Mouse (Mus musculus): ENCODE measurements around the gene Oas1e. TPM values are rescaled to one million over a fixed set of nuclear protein-coding genes. Genes with fewer than 3 reads are reported as not detected.
A peak's percentile ranks its signal among the peaks of the same experiment; 100 is the strongest.

The Oas1e gene
- polyA plus RNA-seq, 1 experiment from 2014 or later, result 0.60 TPM

DNA sequence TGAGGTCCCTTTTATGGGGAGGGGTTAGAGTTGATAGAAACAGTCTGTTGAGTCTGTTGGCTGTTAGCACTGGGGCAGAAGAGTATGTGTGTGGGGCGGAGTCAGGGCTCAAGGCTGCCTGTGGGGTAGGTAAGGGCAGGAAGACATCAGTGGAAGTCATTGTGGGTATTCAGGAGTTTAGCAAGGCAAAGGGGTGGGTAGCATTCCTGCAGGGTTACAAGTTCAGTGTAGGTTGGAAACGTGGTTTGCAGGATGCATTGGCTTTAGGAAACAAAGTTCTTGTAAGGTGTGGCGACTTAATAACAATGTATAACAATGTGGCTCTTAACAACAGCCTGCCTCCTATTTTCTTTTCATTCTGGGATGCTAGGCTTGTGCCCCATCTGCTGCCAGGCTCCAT is 44.1 kb downstream of the Oas1e start:
- no peak overlapping the region for H3K4me3 ChIP-seq (ENCODE audit: low read depth, low read length)
- ATAC-seq (no peak), DNase-seq (ENCODE audit: low spot score) (no peak)
- H3K4me1 ChIP-seq (ENCODE audit: insufficient read depth, low read depth, low read length), result no peaks in the 10 kb centered on the region
- no peaks in the 10 kb centered on the region for H3K27me3 ChIP-seq (replicated peaks; ENCODE audit: insufficient read depth, low read length)
- no peaks in the 10 kb centered on the region for H3K9me3 ChIP-seq (ENCODE audit: low read length)
- H3K36me3 ChIP-seq (ENCODE audit: insufficient read depth, low read length), result no peaks in the 10 kb centered on the region
- TF ChIP-seq CTCF (IDR thresholded peaks at IDR 0.05), result no peak
- no peak for TF ChIP-seq EP300 (IDR thresholded peaks at IDR 0.05)
- no peak overlapping the region for H3K4me2 ChIP-seq (replicated peaks; ENCODE audit: low read depth, low read length)
- H3K9ac ChIP-seq (replicated peaks; ENCODE audit: low read depth), result no peak overlapping the region
- 63% methylated on average over 3 of the region's 3 CpGs for WGBS
- H3K27ac ChIP-seq (ENCODE audit: low read length), result no peak overlapping the region

DNA sequence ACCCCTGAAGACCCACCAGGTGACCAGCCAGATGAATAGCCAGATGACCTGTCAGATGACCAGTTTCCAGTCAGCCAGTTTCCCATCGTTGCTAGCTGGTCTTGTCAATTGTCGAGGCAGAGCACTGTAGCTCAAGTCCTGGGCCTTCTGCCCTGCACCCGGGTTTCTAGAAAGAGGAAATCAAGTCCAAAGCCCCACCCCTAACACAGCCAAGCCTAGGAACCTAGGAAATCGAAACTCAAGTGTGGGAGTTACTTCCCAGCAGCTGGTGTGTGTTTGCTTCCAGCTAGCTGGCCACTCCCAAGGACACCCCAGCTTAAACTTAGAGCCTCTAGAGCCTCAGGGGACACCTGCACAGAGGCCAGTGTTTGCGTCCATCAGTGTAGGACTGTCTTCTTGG is 45.6 kb downstream of the Oas1e start, which contains the start of gene Oas2:
TSS of gene Oas2 (minus strand) at position 166 of the 400 bp plus-strand sequence.
- H3K9me3 ChIP-seq (ENCODE audit: low read length), result no peaks in the 10 kb centered on the region
- H3K9ac ChIP-seq (replicated peaks; ENCODE audit: low read depth), result no peak within 1 kb of the TSS
- H3K36me3 ChIP-seq (ENCODE audit: insufficient read depth, low read length), result no peaks in the 10 kb centered on the region
- H3K4me3 ChIP-seq (ENCODE audit: low read depth, low read length), result no peak within 1 kb of the TSS
- H3K4me1 ChIP-seq (ENCODE audit: insufficient read depth, low read depth, low read length), result no peaks in the 10 kb centered on the region
- no peaks in the 10 kb centered on the region for H3K27me3 ChIP-seq (replicated peaks; ENCODE audit: insufficient read depth, low read length)
- H3K27ac ChIP-seq (ENCODE audit: low read length), result no peak within 1 kb of the TSS
- ATAC-seq, result peak; percentile 49; the same call in 1 of the 2 replicates
- peak within 1 kb of the TSS; percentile 8; the same call in 1 of the 2 replicates for H3K4me2 ChIP-seq (replicated peaks; ENCODE audit: low read depth, low read length)
- DNase-seq (ENCODE audit: low spot score), result peak; percentile 37
- WGBS, result 48% methylated on average over 5 of the region's 5 CpGs
- no peak for TF ChIP-seq EP300 (IDR thresholded peaks at IDR 0.05)
- TF ChIP-seq CTCF (IDR thresholded peaks at IDR 0.05), result no peak

DNA sequence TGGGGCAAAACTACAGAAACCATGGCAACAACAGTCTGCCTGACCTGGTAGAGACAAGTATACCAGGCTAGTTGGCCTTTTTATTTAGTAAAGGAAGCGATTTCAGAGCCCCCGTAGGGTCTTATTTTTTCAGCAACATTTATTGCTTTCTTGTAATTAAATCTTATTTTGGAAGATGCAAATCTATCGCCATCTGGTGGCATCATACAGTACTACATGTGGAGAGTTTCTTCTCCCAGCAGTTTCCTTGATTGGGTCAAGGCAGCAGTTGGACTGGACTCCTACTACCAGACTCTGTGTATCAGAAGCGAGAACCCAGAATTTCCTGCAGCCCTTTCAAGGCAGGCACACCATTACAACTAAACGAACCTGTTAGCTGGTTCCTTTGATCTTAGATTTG is 48.9 kb downstream of the Oas1e start:
- Histone ChIP-seq H3K27me3 (replicated peaks; ENCODE audit: insufficient read depth, low read length) (no peaks in the 10 kb centered on the region), H3K9ac (replicated peaks; ENCODE audit: low read depth) (no peak overlapping the region), H3K4me2 (replicated peaks; ENCODE audit: low read depth, low read length) (no peak overlapping the region), H3K27ac (ENCODE audit: low read length) (no peak overlapping the region), H3K4me1 (ENCODE audit: insufficient read depth, low read depth, low read length) (no peaks in the 10 kb centered on the region), H3K9me3 (ENCODE audit: low read length) (no peaks in the 10 kb centered on the region), H3K36me3 (ENCODE audit: insufficient read depth, low read length) (no peaks in the 10 kb centered on the region), H3K4me3 (ENCODE audit: low read depth, low read length) (no peak overlapping the region)
- ATAC-seq (no peak), DNase-seq (ENCODE audit: low spot score) (peak; percentile 62)
- peak; percentile 76 for TF ChIP-seq CTCF (IDR thresholded peaks at IDR 0.05)
- no peak for TF ChIP-seq EP300 (IDR thresholded peaks at IDR 0.05)
- WGBS, result 9% methylated on average over 5 of the region's 5 CpGs

DNA sequence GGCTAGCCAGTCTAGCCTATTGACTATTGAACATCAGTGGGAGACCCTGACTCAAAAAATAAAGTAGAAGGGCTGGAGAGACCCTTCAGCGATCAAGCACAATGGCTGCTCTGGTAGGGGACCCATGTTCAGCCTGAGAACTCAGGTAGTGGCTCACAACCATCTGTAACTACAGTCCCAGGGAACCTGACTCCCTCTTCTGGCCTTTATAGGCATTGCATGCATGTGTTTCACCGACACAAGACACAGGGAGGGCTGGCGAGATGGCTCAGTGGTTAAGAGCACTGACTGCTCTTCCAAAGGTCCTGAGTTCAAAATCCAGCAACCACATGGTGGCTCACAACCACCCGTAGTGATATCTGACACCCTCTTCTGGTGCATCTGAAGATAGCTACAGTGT is 53.2 kb downstream of the Oas1e start:
- H3K27me3 ChIP-seq (replicated peaks; ENCODE audit: insufficient read depth, low read length), result no peaks in the 10 kb centered on the region
- no peak overlapping the region for H3K27ac ChIP-seq (ENCODE audit: low read length)
- ATAC-seq (no peak), DNase-seq (ENCODE audit: low spot score) (peak; percentile 25)
- no peak overlapping the region for H3K4me2 ChIP-seq (replicated peaks; ENCODE audit: low read depth, low read length)
- H3K4me3 ChIP-seq (ENCODE audit: low read depth, low read length), result no peak overlapping the region
- TF ChIP-seq CTCF (IDR thresholded peaks at IDR 0.05) (peak; percentile 66), EP300 (IDR thresholded peaks at IDR 0.05) (no peak)
- H3K9me3 ChIP-seq (ENCODE audit: low read length), result no peaks in the 10 kb centered on the region
- 20% methylated on average over 4 of the region's 4 CpGs for WGBS
- no peak overlapping the region for H3K9ac ChIP-seq (replicated peaks; ENCODE audit: low read depth)
- H3K36me3 ChIP-seq (ENCODE audit: insufficient read depth, low read length), result no peaks in the 10 kb centered on the region
- H3K4me1 ChIP-seq (ENCODE audit: insufficient read depth, low read depth, low read length), result no peaks in the 10 kb centered on the region

Other genes starting within 250 kb of the Oas1e start
- 17.5 and 19.7 TPM in 2 replicates for gene Tpcn1, start 206.9 kb downstream of the Oas1e start, polyA plus RNA-seq (2015; fragmentation: Nextera tagmentation; extraction: Ambion mirVana)
- 1.7 and 2.0 TPM in 2 replicates for gene Iqcd, start 206.5 kb downstream of the Oas1e start, polyA plus RNA-seq (2015; fragmentation: Nextera tagmentation; extraction: Ambion mirVana)
- gene Rita1, start 182.9 kb downstream of the Oas1e start, polyA plus RNA-seq (2015; fragmentation: Nextera tagmentation; extraction: Ambion mirVana), result 9.9 and 10.0 TPM in 2 replicates
- 24.9 and 25.4 TPM in 2 replicates for gene Ddx54, start 182.8 kb downstream of the Oas1e start, polyA plus RNA-seq (2015; fragmentation: Nextera tagmentation; extraction: Ambion mirVana)
- 1.3 and 2.0 TPM in 2 replicates for gene Cfap73, start 161.3 kb downstream of the Oas1e start, polyA plus RNA-seq (2015; fragmentation: Nextera tagmentation; extraction: Ambion mirVana)
- not detected in 2 replicates for gene Rasal1, start 146.7 kb downstream of the Oas1e start, polyA plus RNA-seq (2015; fragmentation: Nextera tagmentation; extraction: Ambion mirVana)
- 0.48 and 0.70 TPM in 2 replicates for gene Dtx1, start 83.6 kb downstream of the Oas1e start, polyA plus RNA-seq (2015; fragmentation: Nextera tagmentation; extraction: Ambion mirVana)
- 0.21 and 0.31 TPM in 2 replicates for gene Oas2, start 45.7 kb downstream of the Oas1e start, polyA plus RNA-seq (2015; fragmentation: Nextera tagmentation; extraction: Ambion mirVana)
- 0.20 and 0.31 TPM in 2 replicates for gene Oas3, start 17.9 kb downstream of the Oas1e start, polyA plus RNA-seq (2015; fragmentation: Nextera tagmentation; extraction: Ambion mirVana)
- gene Oas1c, start 17.0 kb upstream of the Oas1e start, polyA plus RNA-seq (2015; fragmentation: Nextera tagmentation; extraction: Ambion mirVana), result 1.5 and 1.7 TPM in 2 replicates
- gene Oas1f, start 51.8 kb upstream of the Oas1e start, polyA plus RNA-seq (2015; fragmentation: Nextera tagmentation; extraction: Ambion mirVana), result not detected in 2 replicates
- gene Oas1h, start 65.9 kb upstream of the Oas1e start, polyA plus RNA-seq (2015; fragmentation: Nextera tagmentation; extraction: Ambion mirVana), result not detected in 2 replicates
- 0.94 and 1.1 TPM in 2 replicates for gene Oas1g, start 92.1 kb upstream of the Oas1e start, polyA plus RNA-seq (2015; fragmentation: Nextera tagmentation; extraction: Ambion mirVana)
- gene Oas1a, start 112.0 kb upstream of the Oas1e start, polyA plus RNA-seq (2015; fragmentation: Nextera tagmentation; extraction: Ambion mirVana), result 3.0 and 3.1 TPM in 2 replicates
- not detected in 2 replicates for gene Oas1d, start 119.0 kb upstream of the Oas1e start, polyA plus RNA-seq (2015; fragmentation: Nextera tagmentation; extraction: Ambion mirVana)
- not detected in 2 replicates for gene Rph3a, start 214.6 kb upstream of the Oas1e start, polyA plus RNA-seq (2015; fragmentation: Nextera tagmentation; extraction: Ambion mirVana)

Measured in lung, postnatal 0 days (tissue).